ENCODE assay signal across 8 mouse cellular contexts in the genomic region with DNA sequence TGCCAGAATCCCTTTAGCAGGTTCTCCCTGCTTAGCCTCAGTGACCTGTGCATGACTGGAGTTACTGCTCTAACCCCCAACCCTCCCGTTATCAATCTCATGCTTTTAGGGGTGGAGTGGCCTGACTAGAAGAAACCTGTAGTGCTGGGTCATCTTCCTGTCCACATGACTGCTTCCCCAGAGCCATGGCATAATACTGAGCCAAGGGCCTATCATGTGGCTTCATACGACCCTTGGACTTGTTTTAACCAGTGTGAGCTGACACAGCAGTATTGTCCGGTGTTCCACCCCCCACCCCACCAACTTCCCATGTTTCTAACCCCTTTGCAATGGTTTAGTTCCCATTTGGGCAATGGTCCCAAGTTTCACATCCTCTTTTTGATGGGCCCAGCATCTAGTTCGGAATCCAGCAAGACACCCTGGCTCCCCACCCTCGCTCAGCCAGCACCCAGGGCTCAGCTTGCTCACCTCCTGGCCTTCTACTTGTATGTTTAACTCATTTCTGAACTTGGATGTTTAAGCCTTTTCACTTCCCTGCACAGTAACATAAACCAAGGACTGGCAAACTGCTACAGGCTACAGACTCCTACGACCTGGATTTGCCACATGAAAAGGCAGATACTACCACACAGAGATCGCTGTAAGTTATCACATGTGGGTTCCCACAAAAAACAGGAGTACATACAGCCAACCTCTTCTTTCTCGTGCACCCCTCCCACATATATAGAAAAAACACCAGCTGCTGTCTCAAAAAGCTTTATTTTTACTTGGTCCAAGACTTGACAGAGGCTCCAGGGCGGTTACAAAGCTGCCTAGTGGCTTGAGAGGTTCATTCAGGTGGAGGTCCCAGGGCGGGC. TPM values are rescaled to one million over a fixed set of nuclear protein-coding genes. Genes with fewer than 3 reads are reported as not detected.
DNase-seq lines count a peak whose midpoint lies in the region; ATAC-seq lines count a peak whose summit lies in the region.

No protein-coding gene starts in this region.

- peaks cover 43% of the 10 kb centered on the region for H3K4me1 ChIP-seq in heart, embryonic 10.5 days
- H3K4me1 ChIP-seq in midbrain, embryonic 11.5 days (ENCODE audit: control insufficient read depth, insufficient read depth, low read length): peaks cover 23% of the 10 kb centered on the region

- H3K4me3 ChIP-seq in heart, embryonic 10.5 days: peak overlapping the region; percentile 79
- H3K4me3 ChIP-seq in midbrain, embryonic 11.5 days (ENCODE audit: low read depth, low read length): peak overlapping the region; percentile 87

- WGBS in heart, embryonic 10.5 days: 61% methylated on average over 9 of the region's 10 CpGs
- WGBS in midbrain, embryonic 11.5 days: 78% methylated on average over 10 of the region's 10 CpGs

- peak; percentile 68 for DNase-seq in adrenal gland, adult 2 months
- DNase-seq in adrenal gland, adult 8-10 months: no peak
- DNase-seq in ZHBTc4 (ENCODE audit: low read depth, low spot score): peak; percentile 84
- DNase-seq in heart, embryonic 10.5 days (ENCODE audit: low spot score): no peak
- DNase-seq in kidney, postnatal 14 days: peak; percentile 77
- DNase-seq in midbrain, embryonic 11.5 days (ENCODE audit: low spot score, missing footprints): peak; percentile 89
- DNase-seq in urinary bladder, postnatal 10 days (ENCODE audit: low spot score): no peak
- DNase-seq in cerebellum, adult 8-10 months: no peak

- peak overlapping the region; percentile 94 for H3K27ac ChIP-seq in heart, embryonic 10.5 days
- no peak overlapping the region; the same call in 1 of the 2 replicates for H3K27ac ChIP-seq in midbrain, embryonic 11.5 days (ENCODE audit: low read depth, low read length)

- peak overlapping the region; percentile 9; the same call in 1 of the 2 replicates for H3K9ac ChIP-seq in midbrain, embryonic 11.5 days (ENCODE audit: low read length)

- peak overlapping the region; percentile 96 for H3K4me2 ChIP-seq in midbrain, embryonic 11.5 days

- H3K36me3 ChIP-seq in heart, embryonic 10.5 days: peaks cover 72% of the 10 kb centered on the region
- H3K36me3 ChIP-seq in midbrain, embryonic 11.5 days (ENCODE audit: control insufficient read depth, insufficient read depth, low read length): peaks cover 20% of the 10 kb centered on the region

- ATAC-seq in midbrain, embryonic 11.5 days (ENCODE audit: low FRiP score): no peak

- no peaks in the 10 kb centered on the region for H3K9me3 ChIP-seq in heart, embryonic 10.5 days
- no peaks in the 10 kb centered on the region for H3K9me3 ChIP-seq in midbrain, embryonic 11.5 days (ENCODE audit: control insufficient read depth, low read length)

- H3K27me3 ChIP-seq in heart, embryonic 10.5 days (ENCODE audit: insufficient read depth, poor library complexity, severe bottlenecking): no peaks in the 10 kb centered on the region
- no peaks in the 10 kb centered on the region for H3K27me3 ChIP-seq in midbrain, embryonic 11.5 days (ENCODE audit: control insufficient read depth, insufficient read depth, low read length)

RNA-seq across cellular contexts. Expression of gene Ftl1, which starts 2.3 kb away (rescaled TPM):
- total RNA-seq in adrenal gland, adult 2 months (2021): 1,000 to 10,000 TPM; 1,338 to 1,480 TPM
- polyA plus RNA-seq in adrenal gland, adult 2 months (2012; rRNA removed): 7,024 and 7,397 TPM in 2 replicates
- 1,000 to 10,000 TPM; 1,223 to 1,354 (median 1,306) TPM for total RNA-seq in adrenal gland, adult 8-10 months (2022)
- 4,578 and 4,939 TPM in 2 replicates for polyA plus RNA-seq in heart, embryonic 10.5 days (2016; fragmentation: Nextera tagmentation; extraction: Ambion mirVana)
- 5,242 and 5,528 TPM in 2 replicates for polyA plus RNA-seq in midbrain, embryonic 11.5 days (2014; fragmentation: Nextera tagmentation; extraction: Ambion mirVana)

RNA-seq across cellular contexts. Expression of gene Bax, which starts 9.3 kb away (rescaled TPM):
- total RNA-seq in adrenal gland, adult 2 months (2021): 10 to 100 TPM; 52.5 to 60.6 TPM
- polyA plus RNA-seq in adrenal gland, adult 2 months (2012; rRNA removed): 148 and 158 TPM in 2 replicates
- total RNA-seq in adrenal gland, adult 8-10 months (2022): 100 to 1,000 TPM in 1 of 4 experiments, 10 to 100 TPM in 3; 71.7 to 105 (median 89.1) TPM
- polyA plus RNA-seq in heart, embryonic 10.5 days (2016; fragmentation: Nextera tagmentation; extraction: Ambion mirVana): 187 and 244 TPM in 2 replicates
- polyA plus RNA-seq in midbrain, embryonic 11.5 days (2014; fragmentation: Nextera tagmentation; extraction: Ambion mirVana): 169 and 201 TPM in 2 replicates

RNA-seq across cellular contexts. Expression of gene Ruvbl2, which starts 19.5 kb away (rescaled TPM):
- 10 to 100 TPM; 38.2 to 52.3 TPM for total RNA-seq in adrenal gland, adult 2 months (2021)
- polyA plus RNA-seq in adrenal gland, adult 2 months (2012; rRNA removed): 70.2 and 89.3 TPM in 2 replicates
- total RNA-seq in adrenal gland, adult 8-10 months (2022): 10 to 100 TPM; 36.8 to 43.8 (median 38.8) TPM
- 121 and 175 TPM in 2 replicates for polyA plus RNA-seq in heart, embryonic 10.5 days (2016; fragmentation: Nextera tagmentation; extraction: Ambion mirVana)
- 168 and 171 TPM in 2 replicates for polyA plus RNA-seq in midbrain, embryonic 11.5 days (2014; fragmentation: Nextera tagmentation; extraction: Ambion mirVana)

RNA-seq across cellular contexts. Expression of gene Gys1, which starts 22.8 kb away (rescaled TPM):
- total RNA-seq in adrenal gland, adult 2 months (2021): 10 to 100 TPM; 46.4 to 57.6 TPM
- polyA plus RNA-seq in adrenal gland, adult 2 months (2012; rRNA removed): 64.0 and 82.1 TPM in 2 replicates
- 10 to 100 TPM; 28.5 to 33.9 (median 29.8) TPM for total RNA-seq in adrenal gland, adult 8-10 months (2022)
- 79.9 and 124 TPM in 2 replicates for polyA plus RNA-seq in heart, embryonic 10.5 days (2016; fragmentation: Nextera tagmentation; extraction: Ambion mirVana)
- 26.5 and 26.8 TPM in 2 replicates for polyA plus RNA-seq in midbrain, embryonic 11.5 days (2014; fragmentation: Nextera tagmentation; extraction: Ambion mirVana)

RNA-seq across cellular contexts. Expression of gene Tulp2, which starts 24.2 kb away (rescaled TPM):
- total RNA-seq in adrenal gland, adult 2 months (2021): under 1 TPM; 0.41 to 0.75 TPM
- 0.44 and 0.64 TPM in 2 replicates for polyA plus RNA-seq in adrenal gland, adult 2 months (2012; rRNA removed)
- 1 to 10 TPM in 2 of 4 experiments, under 1 TPM in 2; 0.20 to 2.5 (median 0.94) TPM for total RNA-seq in adrenal gland, adult 8-10 months (2022)
- polyA plus RNA-seq in heart, embryonic 10.5 days (2016; fragmentation: Nextera tagmentation; extraction: Ambion mirVana): 2.6 and 2.9 TPM in 2 replicates
- polyA plus RNA-seq in midbrain, embryonic 11.5 days (2014; fragmentation: Nextera tagmentation; extraction: Ambion mirVana): 0.15 TPM in 1 of 2 replicates, not detected in the other

Comparison
In these comparisons a context has a peak if more than half of its experiments do, and no peak if none do; other contexts are left out.
1. DNase-seq: peak in adrenal gland, adult 2 months (single experiment), ZHBTc4 (single experiment), kidney, postnatal 14 days (single experiment) and midbrain, embryonic 11.5 days (single experiment); none in adrenal gland, adult 8-10 months (single experiment), heart, embryonic 10.5 days (single experiment), urinary bladder, postnatal 10 days (single experiment) and cerebellum, adult 8-10 months (single experiment).